Mouse (Mus musculus): ENCODE measurements at regions not wholly inside any gene's neighbourhood (a gene's known extent, or its start where the extent isn't known, plus 50 kb on each side); places are given as distances from the start of the nearest gene placed in this dataset.

DNA sequence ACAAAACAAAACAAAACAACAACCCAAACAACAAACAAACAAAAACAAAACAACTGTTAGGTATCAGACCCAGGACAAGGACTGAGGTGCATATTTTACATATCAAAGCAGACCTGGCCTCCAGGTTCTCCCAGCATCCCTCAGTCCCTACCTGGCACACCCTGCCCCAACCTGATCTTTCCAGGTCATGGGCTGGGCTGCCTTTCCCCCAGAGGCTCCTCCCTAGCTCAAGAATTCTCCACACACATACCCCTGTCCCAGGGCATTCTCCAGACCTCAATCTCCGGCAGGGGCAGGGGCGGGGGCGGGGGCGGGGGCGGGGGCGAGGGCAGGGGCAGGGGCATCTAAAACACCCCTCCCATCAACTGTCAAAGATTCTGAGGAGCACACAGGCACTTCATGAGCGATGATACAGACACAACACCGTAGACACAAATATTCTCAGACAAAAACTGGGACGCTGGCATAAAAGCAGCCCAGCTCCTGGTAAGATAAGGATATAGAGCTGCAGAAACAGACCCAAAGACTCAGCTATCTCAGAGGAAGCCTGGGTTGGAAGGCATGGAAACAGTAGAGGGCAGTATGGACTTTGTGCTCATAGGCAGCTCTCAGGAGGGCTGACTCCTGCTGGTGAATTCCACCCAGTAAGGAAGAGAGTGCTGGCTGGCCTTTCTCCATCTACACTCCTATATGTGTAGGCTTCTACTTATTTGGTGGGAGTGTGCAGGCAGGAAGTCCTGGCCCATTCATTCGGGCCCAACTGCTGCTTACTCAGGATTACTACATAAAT, 337.7 kb upstream of the Nr5a2 start:
- Histone ChIP-seq H3K4me3 (replicated peaks) (no peak overlapping the region), H3K27me3 (no peaks in the 10 kb centered on the region), H3K27ac (no peak overlapping the region), H3K36me3 (no peaks in the 10 kb centered on the region), H3K9me3 (no peaks in the 10 kb centered on the region), H3K4me2 (replicated peaks) (no peak overlapping the region), H3K4me1 (replicated peaks) (no peaks in the 10 kb centered on the region), H3K9ac (replicated peaks) (no peak overlapping the region)
- no peak for ATAC-seq
- WGBS, result 56% methylated on average over 10 of the region's 10 CpGs

DNA sequence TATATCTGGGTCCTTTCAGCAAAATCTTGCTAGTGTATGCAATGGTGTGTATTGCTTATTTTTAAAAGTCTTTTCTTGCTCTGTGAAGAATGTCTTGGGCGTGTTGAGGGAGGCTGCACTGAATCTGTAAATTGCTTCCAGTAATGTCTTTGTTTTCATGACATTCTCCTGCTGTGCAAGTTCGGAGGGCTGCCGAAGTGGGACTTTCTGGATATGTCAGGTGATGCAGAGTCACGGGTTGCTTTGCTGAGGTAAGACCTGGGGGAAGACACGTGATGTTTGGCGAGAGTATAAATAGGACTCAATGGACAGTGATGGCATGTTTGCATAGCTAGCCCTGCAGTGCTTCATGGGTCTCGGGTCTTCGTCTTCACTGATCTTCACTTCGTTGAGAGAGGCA, 329.2 kb upstream of the Nr5a2 start:
- no peaks in the 10 kb centered on the region for H3K27me3 ChIP-seq
- H3K9me3 ChIP-seq, result no peaks in the 10 kb centered on the region
- ATAC-seq, result no peak
- H3K36me3 ChIP-seq, result no peaks in the 10 kb centered on the region
- no peak overlapping the region for H3K27ac ChIP-seq
- WGBS, result 88% methylated on average over 9 of the region's 9 CpGs
- H3K4me3 ChIP-seq (replicated peaks), result no peak overlapping the region
- H3K9ac ChIP-seq (replicated peaks), result no peak overlapping the region
- H3K4me2 ChIP-seq (replicated peaks), result no peak overlapping the region
- H3K4me1 ChIP-seq (replicated peaks), result no peaks in the 10 kb centered on the region

DNA sequence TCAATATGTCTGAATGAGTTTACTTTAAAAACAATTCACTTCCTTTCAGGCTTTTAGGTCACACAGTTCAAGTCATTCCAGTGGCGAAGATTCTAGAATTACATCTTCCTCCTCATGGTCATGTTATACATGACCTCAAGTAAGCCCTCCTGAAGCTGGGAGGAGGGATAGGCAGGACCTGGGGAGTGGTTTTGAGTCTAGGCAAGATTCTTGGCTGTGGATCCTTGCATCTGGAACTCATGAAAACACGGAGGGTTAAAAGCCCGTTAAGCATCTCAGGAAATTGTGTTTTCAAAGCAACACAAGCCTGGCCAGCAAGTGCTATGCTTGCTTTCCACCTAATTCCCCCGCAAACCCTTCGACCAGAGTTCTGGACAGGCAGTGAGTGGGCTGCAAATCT, 323.0 kb upstream of the Nr5a2 start:
- H3K4me1 ChIP-seq (replicated peaks), result no peaks in the 10 kb centered on the region
- H3K9me3 ChIP-seq, result no peaks in the 10 kb centered on the region
- H3K36me3 ChIP-seq, result no peaks in the 10 kb centered on the region
- H3K4me3 ChIP-seq (replicated peaks), result no peak overlapping the region
- no peak overlapping the region for H3K9ac ChIP-seq (replicated peaks)
- no peaks in the 10 kb centered on the region for H3K27me3 ChIP-seq
- WGBS, result 87% methylated on average over 5 of the region's 5 CpGs
- H3K4me2 ChIP-seq (replicated peaks), result no peak overlapping the region
- ATAC-seq, result no peak
- no peak overlapping the region for H3K27ac ChIP-seq

DNA sequence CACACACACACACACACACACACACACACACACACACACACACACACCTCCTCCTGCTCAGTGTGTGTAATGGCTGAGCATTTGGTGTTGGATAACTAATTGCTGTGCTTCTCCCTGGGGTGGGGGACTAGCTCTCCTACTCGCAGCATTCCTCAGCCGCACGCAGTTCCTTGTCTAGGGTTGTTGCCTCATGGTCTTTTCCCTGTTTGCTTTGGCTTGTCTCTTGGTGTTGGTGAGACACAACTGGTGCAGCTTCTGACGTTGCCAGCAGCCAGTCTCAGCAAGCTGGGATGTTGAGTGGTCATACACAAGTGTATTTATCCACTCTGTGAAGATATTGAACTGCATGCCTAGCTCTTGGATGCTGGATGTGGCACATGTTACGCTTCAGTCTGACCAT, 322.2 kb upstream of the Nr5a2 start:
- ATAC-seq, result no peak
- Histone ChIP-seq H3K9me3 (no peaks in the 10 kb centered on the region), H3K36me3 (no peaks in the 10 kb centered on the region), H3K27ac (no peak overlapping the region), H3K4me1 (replicated peaks) (no peaks in the 10 kb centered on the region), H3K4me2 (replicated peaks) (no peak overlapping the region), H3K27me3 (no peaks in the 10 kb centered on the region), H3K4me3 (replicated peaks) (no peak overlapping the region), H3K9ac (replicated peaks) (no peak overlapping the region)
- 83% methylated on average over 5 of the region's 5 CpGs for WGBS

DNA sequence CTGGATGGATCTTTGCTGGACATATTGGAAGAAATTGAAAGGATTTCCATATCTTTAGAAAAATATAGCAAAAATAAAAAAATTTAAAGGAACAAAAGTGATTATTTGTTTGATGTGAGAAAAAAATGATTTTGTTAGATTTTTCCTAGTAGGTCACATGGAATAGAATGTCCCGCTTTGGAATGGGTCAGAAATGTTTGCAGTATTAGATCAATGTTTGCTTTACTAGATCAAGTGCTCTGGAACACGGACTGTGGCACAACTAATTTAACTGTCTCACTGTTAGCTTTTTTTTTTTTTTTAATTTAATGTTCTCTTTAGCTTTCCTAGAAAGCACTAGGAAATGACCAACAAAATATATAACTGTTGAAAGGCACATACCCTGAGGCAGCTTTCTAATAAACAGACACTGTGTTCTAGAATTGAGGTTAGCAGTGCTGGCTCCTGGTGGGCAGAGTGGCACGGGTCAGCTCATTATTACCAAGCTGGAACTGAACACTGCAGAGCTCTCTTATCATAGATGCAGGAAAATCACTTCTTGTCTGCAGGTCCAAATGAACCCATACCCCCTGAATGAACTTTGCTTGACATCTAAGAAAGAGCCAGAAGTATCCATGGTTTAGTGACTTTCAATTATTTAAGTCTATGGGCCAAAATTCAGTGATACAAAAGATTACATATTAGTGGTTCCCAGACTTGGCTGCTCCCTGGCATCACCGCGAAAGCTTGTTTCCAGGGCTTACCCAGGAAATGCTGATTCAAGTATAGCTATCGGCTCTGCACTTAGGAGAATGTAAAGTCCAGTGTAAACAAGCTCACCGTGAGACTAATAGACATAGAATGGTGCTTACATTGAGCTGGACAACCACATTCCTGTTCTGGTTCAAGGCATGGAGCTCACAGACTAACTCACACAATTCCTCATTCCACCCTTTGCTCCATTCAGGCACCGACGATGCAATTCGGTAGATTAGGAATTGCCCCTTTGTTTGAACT, 320.4 kb upstream of the Nr5a2 start:
- Histone ChIP-seq H3K9ac (replicated peaks) (no peak overlapping the region), H3K27me3 (no peaks in the 10 kb centered on the region), H3K9me3 (no peaks in the 10 kb centered on the region), H3K27ac (no peak overlapping the region), H3K4me2 (replicated peaks) (no peak overlapping the region), H3K36me3 (no peaks in the 10 kb centered on the region), H3K4me1 (replicated peaks) (no peaks in the 10 kb centered on the region), H3K4me3 (replicated peaks) (no peak overlapping the region)
- no peak for ATAC-seq
- WGBS, result 74% methylated on average over 10 of the region's 10 CpGs

DNA sequence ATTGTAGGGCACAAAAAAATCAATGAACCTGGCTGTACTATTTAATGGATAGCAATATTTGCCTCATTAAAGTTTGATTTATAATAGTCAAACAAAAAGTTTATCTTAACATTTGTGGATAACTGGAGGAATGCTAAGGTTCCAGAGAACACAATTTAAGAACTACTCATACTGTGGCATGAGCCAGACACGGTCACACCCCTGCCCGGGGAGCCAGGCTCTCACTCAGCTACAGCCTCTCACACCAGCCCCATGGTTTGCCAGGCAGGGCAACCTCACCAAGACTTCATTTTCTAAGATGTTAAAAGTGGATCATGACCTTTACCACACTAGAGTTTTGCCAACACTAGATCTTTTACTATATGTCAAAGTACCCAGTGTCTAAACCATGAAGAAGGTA, 319.7 kb upstream of the Nr5a2 start:
- no peak overlapping the region for H3K9ac ChIP-seq (replicated peaks)
- ATAC-seq, result no peak
- H3K4me3 ChIP-seq (replicated peaks), result no peak overlapping the region
- no peaks in the 10 kb centered on the region for H3K27me3 ChIP-seq
- no peak overlapping the region for H3K4me2 ChIP-seq (replicated peaks)
- H3K27ac ChIP-seq, result no peak overlapping the region
- no peaks in the 10 kb centered on the region for H3K9me3 ChIP-seq
- no peaks in the 10 kb centered on the region for H3K4me1 ChIP-seq (replicated peaks)
- WGBS, result 96% methylated on average over 2 of the region's 2 CpGs
- H3K36me3 ChIP-seq, result no peaks in the 10 kb centered on the region

DNA sequence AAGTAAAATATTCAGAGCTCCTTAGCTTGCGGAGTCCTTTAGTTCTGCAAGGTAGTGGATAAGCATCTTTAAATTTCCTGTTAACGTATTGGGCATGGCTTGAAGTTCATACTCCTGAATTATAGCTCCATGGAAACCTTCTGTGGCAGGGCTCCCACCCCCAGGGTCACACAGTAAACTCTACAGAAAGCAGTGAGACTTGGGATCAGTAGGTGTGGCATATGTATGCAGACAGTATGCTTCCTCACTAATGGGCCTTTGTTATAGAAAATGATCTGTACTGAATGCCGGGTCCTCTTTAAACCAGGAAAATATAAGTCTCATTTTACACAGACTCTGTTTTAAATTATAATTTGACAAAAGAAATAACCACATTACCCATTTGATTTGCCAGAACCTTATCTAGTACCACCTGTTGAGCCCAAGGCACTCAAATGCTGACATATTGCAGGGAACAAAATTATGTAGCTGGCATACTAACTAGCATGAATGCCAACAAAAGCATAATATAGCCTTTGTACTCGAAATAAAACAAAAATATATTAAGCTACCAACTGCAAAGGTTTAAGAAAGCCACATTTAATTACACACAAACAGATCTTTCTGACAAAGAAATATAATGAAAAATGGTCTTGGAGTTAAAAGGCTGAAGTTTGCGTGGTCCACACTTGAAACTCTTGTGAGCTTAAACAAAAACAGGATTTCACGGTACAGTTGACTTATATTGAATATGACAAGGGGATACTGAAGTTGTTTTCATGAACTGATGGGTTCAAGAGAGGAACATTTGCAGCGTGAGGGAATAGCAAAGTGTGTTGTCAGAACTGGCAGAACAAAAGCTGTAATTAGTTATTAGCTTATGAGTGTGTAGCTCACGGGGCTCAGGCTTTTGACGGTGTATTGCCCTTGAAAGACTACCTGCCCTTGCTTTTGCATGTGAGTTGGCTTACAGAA, 310.7 kb upstream of the Nr5a2 start:
- H3K27me3 ChIP-seq, result no peaks in the 10 kb centered on the region
- peaks cover 7% of the 10 kb centered on the region; the same call in 1 of the 2 replicates for H3K4me1 ChIP-seq (replicated peaks)
- ATAC-seq, result peak; percentile 17; the same call in 1 of the 2 replicates
- H3K4me3 ChIP-seq (replicated peaks), result no peak overlapping the region
- no peak overlapping the region for H3K4me2 ChIP-seq (replicated peaks)
- H3K9me3 ChIP-seq, result no peaks in the 10 kb centered on the region
- H3K36me3 ChIP-seq, result no peaks in the 10 kb centered on the region
- H3K27ac ChIP-seq, result no peak overlapping the region
- H3K9ac ChIP-seq (replicated peaks), result no peak overlapping the region
- 44% methylated on average over 9 of the region's 9 CpGs for WGBS

DNA sequence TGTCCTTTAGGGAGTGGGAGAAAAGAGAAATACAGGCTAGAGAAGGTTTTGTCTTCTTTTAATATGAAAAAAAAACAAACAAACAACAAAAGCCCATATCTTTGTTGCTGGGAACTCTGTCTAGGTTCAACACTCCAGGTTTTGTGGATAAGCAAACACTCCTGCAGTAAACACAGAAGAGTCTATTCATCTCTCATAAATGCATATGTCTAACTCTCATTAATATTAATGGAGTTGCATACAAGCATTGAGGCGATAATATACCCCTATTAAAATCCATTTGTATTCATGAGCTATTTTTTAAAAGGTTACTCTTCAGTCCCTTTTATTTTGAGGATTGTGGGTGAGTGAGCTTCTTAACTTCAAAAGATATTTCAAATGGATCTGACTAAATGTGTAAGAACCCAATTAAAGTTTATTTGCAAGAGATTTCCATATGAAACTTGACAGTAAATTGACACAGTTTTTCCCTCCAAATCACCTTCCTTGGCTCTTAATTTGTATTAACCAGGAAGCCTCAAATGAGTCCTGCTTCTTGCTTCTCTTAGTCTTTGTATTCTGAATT, 302.6 kb upstream of the Nr5a2 start:
- 15% methylated on average over 1 of the region's 1 CpGs for WGBS

DNA sequence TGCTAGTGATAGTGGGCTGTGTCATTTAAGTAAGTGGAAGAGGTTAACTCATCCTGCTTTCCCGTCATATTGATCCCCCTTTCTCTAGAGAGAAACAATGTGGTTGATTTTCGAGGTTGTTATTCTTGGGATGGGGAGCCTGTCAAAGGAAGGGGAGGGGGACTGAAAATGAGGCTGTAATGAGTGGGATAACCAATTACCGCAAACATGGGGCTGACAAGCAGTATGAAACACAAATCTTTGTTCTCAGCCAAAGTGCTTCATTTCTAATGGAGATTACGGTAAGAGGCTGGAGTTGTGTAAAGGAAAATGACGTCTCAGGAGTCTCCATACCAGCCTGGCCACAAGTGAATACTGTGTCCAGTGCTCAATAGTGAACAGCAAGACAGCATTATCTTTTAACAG, 301.9 kb upstream of the Nr5a2 start:
- no peaks in the 10 kb centered on the region for H3K9me3 ChIP-seq
- H3K27ac ChIP-seq, result peak overlapping the region; percentile 58
- no peak overlapping the region for H3K4me3 ChIP-seq (replicated peaks)
- peak overlapping the region; percentile 29 for H3K4me2 ChIP-seq (replicated peaks)
- peak; percentile 66 for ATAC-seq
- WGBS, result 21% methylated on average over 5 of the region's 5 CpGs
- H3K4me1 ChIP-seq (replicated peaks), result peaks cover 38% of the 10 kb centered on the region
- no peaks in the 10 kb centered on the region for H3K27me3 ChIP-seq
- H3K36me3 ChIP-seq, result no peaks in the 10 kb centered on the region
- no peak overlapping the region for H3K9ac ChIP-seq (replicated peaks)

More for the DNA sequence above, 302.6 kb upstream of the Nr5a2 start:
- Histone ChIP-seq H3K9ac (replicated peaks) (no peak overlapping the region), H3K27ac (peak overlapping the region; percentile 65), H3K4me1 (replicated peaks) (peaks cover 38% of the 10 kb centered on the region), H3K9me3 (no peaks in the 10 kb centered on the region), H3K4me3 (replicated peaks) (no peak overlapping the region), H3K27me3 (no peaks in the 10 kb centered on the region), H3K36me3 (no peaks in the 10 kb centered on the region), H3K4me2 (replicated peaks) (peak overlapping the region; percentile 29; the same call in 1 of the 2 replicates)
- ATAC-seq, result no peak

DNA sequence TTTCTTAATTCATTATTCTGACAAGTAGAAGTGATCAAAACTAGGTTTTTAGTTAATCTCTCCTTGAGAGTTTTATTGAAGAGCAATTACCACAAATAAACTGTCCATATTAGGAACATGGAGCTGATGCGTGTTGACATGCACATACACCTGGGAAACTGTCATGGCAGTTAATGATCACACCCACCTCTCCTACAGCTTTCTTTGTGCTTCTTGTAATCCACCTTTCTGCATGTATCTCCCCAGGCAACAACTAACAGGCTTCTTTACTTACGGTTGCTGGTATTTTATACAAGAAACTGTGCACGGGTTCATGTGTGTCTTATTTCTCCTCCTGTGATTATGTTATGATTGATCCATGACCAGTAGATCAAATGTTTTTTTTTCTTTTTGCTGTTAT, 296.0 kb upstream of the Nr5a2 start:
- ATAC-seq, result no peak
- Histone ChIP-seq H3K27me3 (no peaks in the 10 kb centered on the region), H3K4me1 (replicated peaks) (peaks cover 23% of the 10 kb centered on the region), H3K9ac (replicated peaks) (no peak overlapping the region), H3K9me3 (peaks cover 7% of the 10 kb centered on the region; the same call in 1 of the 2 replicates), H3K4me2 (replicated peaks) (no peak overlapping the region), H3K27ac (no peak overlapping the region), H3K4me3 (replicated peaks) (no peak overlapping the region), H3K36me3 (no peaks in the 10 kb centered on the region)
- 89% methylated on average over 3 of the region's 3 CpGs for whole genome bisulfite sequencing

DNA sequence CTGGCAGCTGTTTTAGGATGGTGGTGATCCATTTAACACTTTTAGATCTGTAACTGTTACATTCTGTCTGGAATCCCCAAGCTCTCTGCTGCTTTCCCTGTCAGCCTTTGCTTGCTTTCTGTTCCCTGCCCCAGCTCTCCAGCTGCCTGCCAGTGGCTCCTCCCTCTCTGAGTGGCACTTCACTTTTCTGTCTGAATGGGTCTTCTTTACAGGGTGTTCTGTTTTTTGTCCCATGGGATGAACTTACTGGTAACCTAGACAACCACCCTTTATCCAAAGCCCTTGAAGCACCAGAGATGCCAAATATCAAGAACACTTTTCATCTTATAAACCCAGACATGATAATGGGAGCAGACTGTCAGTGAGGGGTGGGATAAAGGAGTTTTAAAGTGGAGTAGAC, 294.8 kb upstream of the Nr5a2 start:
- peak; percentile 86 for ATAC-seq
- Histone ChIP-seq H3K27ac (no peak overlapping the region), H3K4me3 (replicated peaks) (no peak overlapping the region), H3K4me1 (replicated peaks) (peaks cover 16% of the 10 kb centered on the region), H3K27me3 (no peaks in the 10 kb centered on the region), H3K4me2 (replicated peaks) (no peak overlapping the region), H3K9me3 (peaks cover 7% of the 10 kb centered on the region; the same call in 1 of the 2 replicates), H3K9ac (replicated peaks) (no peak overlapping the region), H3K36me3 (no peaks in the 10 kb centered on the region)
